ENCODE assay signal across 8 mouse cellular contexts in the genomic region with DNA sequence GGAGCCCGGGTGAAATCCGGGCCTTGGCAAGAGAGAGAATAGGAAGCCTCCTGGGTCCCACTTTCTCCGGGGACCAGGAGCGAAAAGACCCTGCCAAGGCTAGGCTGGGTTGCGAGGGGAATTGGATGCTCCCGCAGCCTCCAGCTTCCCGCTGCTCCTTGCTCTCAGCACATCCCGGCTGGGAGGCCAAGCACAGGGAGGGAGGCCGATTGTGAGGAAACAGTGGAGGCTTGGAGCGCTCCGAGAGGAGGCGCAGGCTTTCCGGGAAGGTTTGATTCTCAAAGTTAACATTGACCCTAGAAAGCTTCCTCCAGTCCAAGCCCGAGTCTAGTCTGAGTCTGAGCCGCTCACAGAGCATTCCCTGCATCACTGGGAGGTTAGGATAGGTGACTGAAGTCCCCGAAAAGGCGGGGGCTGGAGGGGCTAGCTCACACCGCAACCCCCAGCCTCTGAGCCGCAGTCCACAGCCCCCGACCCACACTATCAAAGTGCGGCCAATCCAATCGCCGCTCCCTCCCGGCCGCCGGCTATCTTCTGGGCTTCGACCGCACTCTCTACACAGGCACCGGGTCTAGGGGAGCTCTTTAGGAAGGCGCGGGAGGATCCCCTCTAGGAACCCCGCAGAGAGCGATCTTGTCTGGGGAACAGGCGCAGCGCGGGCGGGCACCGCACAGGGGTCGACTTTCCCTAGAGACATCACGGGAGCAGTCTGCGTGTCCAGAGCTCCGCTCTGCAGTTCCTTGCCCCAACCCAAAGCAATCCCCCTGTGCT. TPM values are rescaled to one million over a fixed set of nuclear protein-coding genes. Genes with fewer than 3 reads are reported as not detected.
A peak's percentile ranks its signal among the peaks of the same experiment; 100 is the strongest.
DNase-seq lines count a peak whose midpoint lies in the region; ATAC-seq and TF ChIP-seq lines count a peak whose summit lies in the region.

No protein-coding gene starts in this region.

- intact Hi-C loops in gastrocnemius, postnatal 14 days (cut with DNase I; ENCODE audit: low total_unique reads) = no loop called here

- H3K9me3 ChIP-seq in intestine, embryonic 16.5 days (ENCODE audit: control insufficient read depth, low read length) = no peaks in the 10 kb centered on the region
- no peaks in the 10 kb centered on the region for H3K9me3 ChIP-seq in liver, embryonic 12.5 days (replicated peaks)
- H3K9me3 ChIP-seq in neural tube, embryonic 11.5 days (ENCODE audit: control insufficient read depth, low read length) = no peaks in the 10 kb centered on the region

- peak overlapping the region; percentile 73 for H3K4me2 ChIP-seq in intestine, embryonic 16.5 days (ENCODE audit: low read depth, low read length)
- peak overlapping the region; percentile 53 for H3K4me2 ChIP-seq in liver, embryonic 12.5 days
- H3K4me2 ChIP-seq in neural tube, embryonic 11.5 days (ENCODE audit: low read depth) = peak overlapping the region; percentile 80

- peak; percentile 31 for ATAC-seq in intestine, embryonic 16.5 days
- no peak for ATAC-seq in liver, embryonic 12.5 days
- peak; percentile 24 for ATAC-seq in neural tube, embryonic 11.5 days (ENCODE audit: insufficient read depth, low FRiP score, low TSS enrichment)

- H3K4me1 ChIP-seq in cerebellum, adult 2 months (ENCODE audit: control insufficient read depth, insufficient read depth, low read length) = no peaks in the 10 kb centered on the region
- no peaks in the 10 kb centered on the region; the same call in none of the 2 replicates for H3K4me1 ChIP-seq in intestine, embryonic 16.5 days (ENCODE audit: control insufficient read depth, insufficient read depth, low read length)
- 0 out of 2 replicates have a peak, but pooled peaks cover 4% of the 10 kb centered on the region for H3K4me1 ChIP-seq in liver, embryonic 12.5 days
- H3K4me1 ChIP-seq in neural tube, embryonic 11.5 days (ENCODE audit: control insufficient read depth, insufficient read depth, low read length) = no peaks in the 10 kb centered on the region; the same call in 1 of the 2 replicates

- no peak for TF ChIP-seq CTCF in cerebellum, adult 2 months (IDR thresholded peaks at IDR 0.05; ENCODE audit: borderline replicate concordance, insufficient read depth, low read depth, low read length)

- peak overlapping the region; percentile 57 for H3K4me3 ChIP-seq in cerebellum, adult 2 months (replicated peaks; ENCODE audit: insufficient read depth, low read depth, low read length)
- peak overlapping the region; percentile 71 for H3K4me3 ChIP-seq in intestine, embryonic 16.5 days (ENCODE audit: low read length)
- peak overlapping the region; percentile 38 for H3K4me3 ChIP-seq in liver, embryonic 12.5 days
- peak overlapping the region; percentile 78 for H3K4me3 ChIP-seq in neural tube, embryonic 11.5 days (ENCODE audit: low read depth, low read length)

- DNase-seq in cerebellum, adult 2 months = peak; percentile 27 to 39
- no peak for DNase-seq in cerebellum, adult 11 months
- DNase-seq in cerebellum, postnatal 4 days (ENCODE audit: low spot score in 2 of 2) = peak; percentile 27 to 49
- peak; percentile 50 for DNase-seq in gastrocnemius, postnatal 14 days
- DNase-seq in neural tube, embryonic 11.5 days (ENCODE audit: low spot score) = peak; percentile 73
- peak; percentile 33 for DNase-seq in yolk sac, embryonic 10.5 days (ENCODE audit: low spot score)

- no peaks in the 10 kb centered on the region for H3K36me3 ChIP-seq in intestine, embryonic 16.5 days (ENCODE audit: control insufficient read depth, insufficient read depth, low read length)
- no peaks in the 10 kb centered on the region for H3K36me3 ChIP-seq in liver, embryonic 12.5 days
- H3K36me3 ChIP-seq in neural tube, embryonic 11.5 days (ENCODE audit: control insufficient read depth, insufficient read depth, low read length) = no peaks in the 10 kb centered on the region

- under 1% methylated on average over 42 of the region's 42 CpGs for WGBS in cerebellum, adult 2 months
- WGBS in intestine, embryonic 16.5 days = under 1% methylated on average over 42 of the region's 42 CpGs
- WGBS in liver, embryonic 12.5 days (ENCODE audit: insufficient replicate concordance) = 1% methylated on average over 42 of the region's 42 CpGs
- WGBS in neural tube, embryonic 11.5 days = under 1% methylated on average over 42 of the region's 42 CpGs

- TF ChIP-seq POLR2A in cerebellum, adult 2 months (IDR thresholded peaks at IDR 0.05; ENCODE audit: borderline replicate concordance, insufficient read depth, low read length) = no peak

- peaks cover 2% of the 10 kb centered on the region; the same call in 1 of the 2 replicates for H3K27me3 ChIP-seq in cerebellum, adult 2 months (ENCODE audit: control insufficient read depth, insufficient read depth, low read length)
- H3K27me3 ChIP-seq in intestine, embryonic 16.5 days (replicated peaks; ENCODE audit: control insufficient read depth, insufficient read depth, low read length) = peaks cover 23% of the 10 kb centered on the region
- peaks cover 67% of the 10 kb centered on the region for H3K27me3 ChIP-seq in liver, embryonic 12.5 days (replicated peaks)
- no peaks in the 10 kb centered on the region for H3K27me3 ChIP-seq in neural tube, embryonic 11.5 days (ENCODE audit: control insufficient read depth, insufficient read depth, low read length)

- peak overlapping the region; percentile 86 for H3K9ac ChIP-seq in intestine, embryonic 16.5 days (ENCODE audit: low read depth, low read length)
- peak overlapping the region; percentile 48 for H3K9ac ChIP-seq in liver, embryonic 12.5 days
- peak overlapping the region; percentile 84 for H3K9ac ChIP-seq in neural tube, embryonic 11.5 days (ENCODE audit: low read length)

- no peak overlapping the region for H3K27ac ChIP-seq in cerebellum, adult 2 months (ENCODE audit: insufficient read depth, low read length)
- peak overlapping the region; percentile 93 for H3K27ac ChIP-seq in intestine, embryonic 16.5 days (ENCODE audit: low read length)
- H3K27ac ChIP-seq in liver, embryonic 12.5 days = 0 out of 2 replicates have a peak overlapping the region, but pooled peaks have one; percentile 25
- peak overlapping the region; percentile 60 for H3K27ac ChIP-seq in neural tube, embryonic 11.5 days (ENCODE audit: low read depth, low read length)

RNA-seq across cellular contexts. Expression of gene Cdh11, which starts 1.4 kb away (rescaled TPM):
- polyA plus RNA-seq in cerebellum, adult 2 months (2012; rRNA removed) = 10.9 and 11.7 TPM in 2 replicates
- total RNA-seq in gastrocnemius, postnatal 14 days (2021) = 10 to 100 TPM in 1 of 2 experiments, 1 to 10 TPM in 1; 7.8 to 11.5 TPM
- polyA plus RNA-seq in intestine, embryonic 16.5 days (2015; fragmentation: Nextera tagmentation; extraction: Ambion mirVana) = 53.6 and 55.8 TPM in 2 replicates
- 9.1 and 10.5 TPM in 2 replicates for polyA plus RNA-seq in liver, embryonic 12.5 days (2016; fragmentation: Nextera tagmentation; extraction: Ambion mirVana)
- 106 and 108 TPM in 2 replicates for polyA plus RNA-seq in neural tube, embryonic 11.5 days (2014; fragmentation: Nextera tagmentation; extraction: Ambion mirVana)
